Mouse (Mus musculus) heart, embryonic 14.5 days (tissue): ENCODE data around the gene Tmem50a. TPM values are rescaled to one million over a fixed set of nuclear protein-coding genes. Genes with fewer than 3 reads are reported as not detected.

Source experiments
- polyA plus RNA-seq: library from polyadenylated mRNA; unstranded; fragments of >200 nt; fragmentation: Nextera tagmentation; extraction: Ambion mirVana; gene quantifications from 2 replicates; pipeline ENCODE4 v1.2.1, GENCODE M21; 2014

The Tmem50a gene
- polyA plus RNA-seq, 1 experiment from 2014 or later = 167 TPM

Other genes starting within 250 kb of the Tmem50a start
- 7.8 TPM in 2 replicates for gene Man1c1, start 210.7 kb downstream of the Tmem50a start, polyA plus RNA-seq
- gene Ldlrap1, start 147.0 kb downstream of the Tmem50a start, polyA plus RNA-seq = 10.7 and 12.3 TPM in 2 replicates
- 24.2 and 25.5 TPM in 2 replicates for gene Maco1, start 61.7 kb downstream of the Tmem50a start, polyA plus RNA-seq
- 3.6 and 5.5 TPM in 2 replicates for gene Rhd, start 50.5 kb downstream of the Tmem50a start, polyA plus RNA-seq
- 341 TPM in 2 replicates for gene Rsrp1, start 8.6 kb upstream of the Tmem50a start, polyA plus RNA-seq
- 52.2 and 54.9 TPM in 2 replicates for gene Syf2, start 15.9 kb upstream of the Tmem50a start, polyA plus RNA-seq
- gene Runx3, start 205.6 kb upstream of the Tmem50a start, polyA plus RNA-seq = 0.08 and 0.09 TPM in 2 replicates